Mouse (Mus musculus) ES-E14 (cell line): Measurements from ENCODE around the gene Rgs7bp.

Experiments
- HCFC1 ChIP-seq: IDR thresholded peaks from 2 replicates; pipeline ENCODE4 v1.6.1; 2012; ENCODE audit warnings: low read length, inconsistent platforms, borderline replicate concordance; ENCODE audit not compliant: insufficient read depth
- ZC3H11A ChIP-seq: IDR thresholded peaks from 2 replicates; pipeline ENCODE4 v1.6.1; 2012; ENCODE audit warnings: low read depth, mild to moderate bottlenecking, inconsistent platforms, low read length, borderline replicate concordance
- ZNF384 ChIP-seq: IDR thresholded peaks from 2 replicates; pipeline ENCODE4 v1.6.1; 2012; ENCODE audit warnings: low read depth, low read length, inconsistent platforms

DNA sequence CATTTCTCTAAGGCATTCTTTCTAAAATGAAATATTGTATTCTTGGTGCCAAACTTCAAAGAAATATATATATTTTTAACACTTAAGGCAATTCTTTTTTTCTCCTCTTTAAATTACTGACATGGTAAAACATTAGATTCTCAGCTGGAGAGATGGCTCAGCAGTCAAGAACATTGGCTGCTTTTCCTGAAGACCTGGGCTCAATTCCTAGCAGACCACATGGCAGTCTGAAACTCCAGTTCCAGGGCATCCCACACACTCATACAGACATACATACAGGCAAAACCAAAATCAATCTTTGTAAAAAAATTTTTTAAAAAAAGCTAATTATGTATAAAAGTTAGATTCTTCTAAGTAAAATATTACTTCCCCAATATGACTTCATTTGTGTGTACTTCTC, 22.8 kb downstream of the Rgs7bp start:
- TF ChIP-seq ZC3H11A (no peak), HCFC1 (no peak), ZNF384 (no peak)
